Mouse (Mus musculus) left cerebral cortex, adult 2 months (tissue): Measurements from ENCODE around the gene Chst14. TPM values are rescaled to one million over a fixed set of nuclear protein-coding genes. Genes with fewer than 3 reads are reported as not detected.

Experiments
- DNase-seq, 2 experiments: peaks; one replicate each; pipeline ENCODE4 v3.0.0; 2021 to 2022; ENCODE audit warnings: low spot score in 2 of 2, mixed read lengths in 1 of 2; ENCODE audit errors: extremely low spot score in 1 of 2
- H3K27ac ChIP-seq: fragments of 200-600 bp; 2 replicates; pipeline ENCODE4 v1.8.1; 2022
- H3K4me3 ChIP-seq: fragments of 200-600 bp; 2 replicates; pipeline ENCODE4 v1.8.1; 2022
- CTCF ChIP-seq: fragments of 200-600 bp; IDR thresholded peaks from 2 replicates; pipeline ENCODE4 v1.8.1; 2022; ENCODE audit warnings: antibody characterized with exemption, mild to moderate bottlenecking, moderate library complexity
- intact Hi-C: fragments of 180-260 bp; cut with DNase I; formaldehyde crosslinking; loops from one replicate; pipeline ENCODE4 v1.15.1; 2025
- long read RNA-seq, 2 experiments: library from polyadenylated mRNA; stranded (forward); transcript quantifications; one replicate each; pipeline ENCODE4 v2.0.0; 2021; ENCODE audit warnings: borderline mapping rate in 2 of 2
- total RNA-seq, 2 experiments: library from RNA; stranded (reverse); gene quantifications; 2 replicates each; pipeline ENCODE4 v1.2.3; 2021

Gene Chst14
- total RNA-seq: 1 to 10 TPM; 2.4 to 3.3 TPM
- long read RNA-seq, experiment 1, partial matches to known transcripts: 0 of 2 reads
- long read RNA-seq, experiment 1, other reads (novel, unspliced or antisense): 0 of 2 reads
- long read RNA-seq, experiment 2, partial matches to known transcripts: 0 of 3 reads
- long read RNA-seq, experiment 2, other reads (novel, unspliced or antisense): 0 of 3 reads

DNA sequence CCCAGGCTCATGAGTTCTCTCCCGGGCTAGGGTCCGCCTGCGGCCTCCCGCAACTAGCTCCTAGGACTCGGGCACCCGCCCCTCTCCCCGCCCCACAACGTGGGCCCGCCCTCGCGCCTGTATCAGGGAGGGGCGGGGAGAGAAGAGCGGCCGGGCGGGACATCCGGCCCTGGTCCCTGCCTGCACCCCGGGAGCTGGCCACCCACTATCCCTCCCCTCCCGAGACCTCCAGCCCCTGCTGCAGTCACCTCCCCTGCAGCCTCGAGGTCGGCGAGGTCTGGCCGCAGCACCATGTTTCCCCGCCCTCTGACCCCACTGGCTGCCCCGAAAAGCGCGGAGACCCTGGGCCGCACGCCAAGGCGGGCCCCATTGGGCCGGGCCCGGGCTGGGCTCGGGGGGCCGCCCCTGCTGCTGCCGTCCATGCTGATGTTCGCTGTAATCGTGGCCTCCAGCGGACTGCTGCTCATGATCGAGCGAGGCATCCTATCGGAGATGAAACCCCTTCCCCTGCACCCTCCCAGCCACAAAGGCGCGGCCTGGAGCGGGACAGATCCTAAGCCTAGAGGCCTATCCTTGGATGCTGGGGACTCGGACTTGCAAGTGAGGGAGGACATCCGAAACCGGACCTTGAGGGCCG, at the start of gene Chst14:
TSS of gene Chst14 (plus strand) at position 136 of the 637 bp plus-strand sequence.
- peak within 1 kb of the TSS; percentile 60 for H3K4me3 ChIP-seq
- TF ChIP-seq CTCF: no peak
- no peak within 1 kb of the TSS for H3K27ac ChIP-seq
- intact Hi-C loops: no loop called here
- peak in 1 of 2 experiments; percentile 47 for DNase-seq

DNA sequence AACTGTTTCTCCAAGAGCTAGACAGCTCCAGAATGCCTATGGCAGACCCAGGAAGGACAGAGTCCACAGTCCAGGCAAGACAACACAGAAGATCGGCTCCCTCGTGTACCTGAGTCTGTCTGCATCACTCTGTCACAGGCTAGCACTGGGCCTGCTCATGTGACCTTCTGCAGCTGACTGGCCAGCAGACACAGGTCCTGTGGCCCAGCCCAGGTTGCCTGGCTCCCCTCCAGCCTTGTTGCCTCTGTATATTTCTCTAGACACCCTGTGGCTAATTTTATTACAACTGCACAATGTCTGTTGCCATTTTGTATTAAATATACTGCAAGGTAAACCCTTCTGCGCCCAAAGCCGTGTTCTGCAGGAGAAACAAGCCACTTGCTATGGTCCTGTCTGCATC, 45.3 kb upstream of the Chst14 start:
- DNase-seq: no peak
- no peak overlapping the region for H3K4me3 ChIP-seq
- TF ChIP-seq CTCF: no peak
- intact Hi-C loops: loop anchor here (5.0 kb wide), 3 partner anchors 119 to 619 kb away; partner anchors contain the start of gene Ccdc9b
- H3K27ac ChIP-seq: no peak overlapping the region

GRCm38 (mm10) chr2:118881956-118882355, 44.3 kb upstream of the Chst14 start:
- DNase-seq: no peak
- intact Hi-C loops: loop anchor here (2.0 to 5.0 kb wide), 4 partner anchors 120 to 620 kb away; partner anchors contain the start of gene Ccdc9b
- H3K4me3 ChIP-seq: no peak overlapping the region
- H3K27ac ChIP-seq: no peak overlapping the region
- TF ChIP-seq CTCF: no peak

DNA sequence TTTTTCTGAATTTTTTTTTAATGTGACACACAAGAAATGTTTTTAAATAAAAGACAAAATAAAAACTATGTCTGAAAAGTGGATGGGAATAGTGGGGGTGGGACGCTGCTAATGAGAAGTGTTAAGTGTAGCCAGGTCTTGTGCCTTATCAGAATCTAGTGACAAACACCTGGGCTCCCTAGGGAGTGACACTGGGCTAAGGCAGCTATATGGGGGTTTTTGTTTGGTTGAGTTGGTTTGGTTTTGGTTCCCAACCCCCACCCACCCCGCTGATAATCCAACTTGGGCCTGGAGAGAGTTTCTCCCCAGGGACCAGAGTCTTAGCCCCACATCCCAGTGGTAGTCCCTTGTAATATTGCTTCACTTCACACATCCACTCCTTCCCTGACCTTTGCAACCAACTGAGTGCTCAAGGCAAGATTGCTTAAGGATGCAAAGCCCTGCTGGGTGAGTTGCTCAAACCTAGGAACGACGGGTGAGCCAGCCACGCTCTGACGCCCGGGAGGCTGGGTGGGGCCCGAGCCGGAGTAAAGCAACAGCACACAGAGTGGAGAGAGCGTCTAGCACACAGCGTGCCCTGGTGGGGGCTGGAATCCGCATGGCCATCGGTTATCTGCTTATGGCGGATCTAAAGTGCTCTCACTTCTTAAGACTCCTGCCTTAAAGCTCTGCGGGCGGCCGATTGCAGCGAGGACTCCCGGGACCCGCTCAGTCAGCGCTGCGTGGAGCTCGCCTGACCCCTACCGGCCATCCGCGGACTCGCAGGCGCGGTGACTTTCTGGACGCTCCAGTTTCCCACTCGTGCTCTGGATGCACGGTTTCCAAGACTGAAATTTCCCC, 43.2 kb upstream of the Chst14 start:
- Histone ChIP-seq H3K4me3 (peak overlapping the region; percentile 42), H3K27ac (no peak overlapping the region)
- no peak; the same call in none of the 2 replicates for TF ChIP-seq CTCF
- peak; percentile 87 to 96 for DNase-seq
- intact Hi-C loops: loop anchor here (1.0 to 5.0 kb wide), 6 partner anchors 121 to 621 kb away; partner anchors contain the start of gene Ccdc9b

DNA sequence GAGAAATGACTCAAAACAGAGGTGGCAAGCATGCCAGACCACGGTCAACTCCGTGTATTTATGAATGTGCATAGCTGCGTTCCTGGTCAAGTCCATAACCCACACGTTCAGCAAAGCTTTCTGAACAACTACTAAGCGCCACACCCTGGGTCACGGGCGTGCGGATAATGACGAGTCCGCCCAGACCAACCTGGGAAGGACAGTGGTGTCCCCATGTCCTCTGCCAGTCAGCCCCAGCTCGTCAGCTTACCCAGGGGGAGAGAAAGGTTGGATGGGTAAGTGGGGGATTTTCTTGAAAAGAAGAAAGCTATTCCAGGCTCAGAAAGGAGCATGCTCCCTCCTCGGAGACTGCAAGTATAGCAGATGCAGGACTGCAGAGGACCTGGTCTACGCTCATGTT, 38.9 kb upstream of the Chst14 start:
- Histone ChIP-seq H3K27ac (no peak overlapping the region), H3K4me3 (no peak overlapping the region)
- intact Hi-C loops: no loop called here
- no peak for DNase-seq
- no peak for TF ChIP-seq CTCF

GRCm38 (mm10) chr2:118887845-118888548, 38.3 kb upstream of the Chst14 start:
- no peak for TF ChIP-seq CTCF
- intact Hi-C loops: no loop called here
- Histone ChIP-seq H3K4me3 (no peak overlapping the region), H3K27ac (no peak overlapping the region)
- DNase-seq: no peak

DNA sequence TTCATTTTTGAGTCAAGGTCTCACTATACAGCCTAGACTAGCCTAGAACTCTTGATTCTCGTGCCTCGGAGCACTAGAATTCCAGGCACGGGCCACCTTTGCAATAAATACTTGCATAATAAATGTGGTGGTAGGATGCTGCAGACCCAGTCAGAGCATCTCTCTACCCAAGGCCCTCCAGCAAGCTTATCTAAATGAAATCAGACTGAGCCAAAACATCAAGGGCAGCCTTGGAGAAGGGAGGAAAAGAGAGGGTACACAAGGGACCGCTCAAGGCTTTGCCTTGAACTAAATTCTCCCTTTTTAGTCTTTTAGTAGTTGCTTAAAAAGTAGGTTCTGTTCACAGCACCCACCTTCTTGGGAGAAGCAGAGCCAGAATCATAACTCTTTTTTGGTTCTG, 35.1 kb upstream of the Chst14 start:
- TF ChIP-seq CTCF: no peak
- no peak overlapping the region for H3K4me3 ChIP-seq
- no peak overlapping the region for H3K27ac ChIP-seq
- no peak for DNase-seq
- intact Hi-C loops: no loop called here

DNA sequence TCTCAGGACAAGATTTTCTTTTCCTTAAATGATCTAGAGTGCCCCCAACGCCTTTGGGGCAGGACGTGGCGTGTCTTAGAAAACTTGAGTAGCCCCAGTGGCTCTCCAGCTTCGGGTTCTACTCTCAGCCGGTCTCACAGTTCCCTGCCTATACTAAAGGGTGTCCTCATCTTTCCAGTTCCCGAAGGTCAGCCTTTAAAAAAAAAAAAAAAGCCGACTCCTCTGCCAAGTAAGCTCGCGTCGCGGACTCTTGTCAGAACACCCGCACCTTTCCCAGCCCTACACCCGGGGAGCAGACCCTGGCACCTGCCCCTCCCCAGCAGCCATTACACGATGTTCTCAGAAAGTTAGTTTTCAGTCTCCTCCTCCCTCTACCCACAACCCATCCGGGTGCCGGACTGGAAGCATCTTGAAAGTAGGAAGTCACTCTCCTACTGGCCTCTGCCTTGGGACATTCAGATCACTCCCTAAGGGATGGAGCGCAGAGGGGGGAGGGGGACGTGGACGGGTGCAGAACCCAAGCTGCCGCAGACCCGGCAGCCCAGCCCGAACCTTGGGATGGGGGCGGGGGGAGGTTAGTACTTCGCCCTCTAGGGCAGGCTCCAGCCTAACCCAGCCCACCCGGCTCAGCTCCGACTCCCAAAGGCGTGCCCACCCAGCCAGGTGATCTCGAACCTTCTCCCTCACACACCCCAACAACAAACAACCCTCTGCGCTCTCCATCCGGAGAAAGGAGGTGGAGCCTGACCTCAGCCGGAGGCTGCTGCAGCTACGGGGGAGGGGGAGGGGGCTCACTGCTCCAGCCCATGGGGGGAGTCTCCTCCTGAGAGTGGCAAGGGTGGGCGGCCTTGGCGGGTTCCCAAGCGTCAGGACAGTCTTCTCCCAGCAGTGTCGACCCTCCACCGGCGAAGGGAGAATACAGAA, 30.0 kb upstream of the Chst14 start:
- H3K27ac ChIP-seq: peak overlapping the region; percentile 28
- no peak for DNase-seq
- no peak for TF ChIP-seq CTCF
- intact Hi-C loops: no loop called here
- H3K4me3 ChIP-seq: peak overlapping the region; percentile 48

- Histone ChIP-seq H3K27ac (peak overlapping the region; percentile 28; the same call in 1 of the 2 replicates), H3K4me3 (peak overlapping the region; percentile 48)
- intact Hi-C loops: no loop called here
- TF ChIP-seq CTCF: no peak
- DNase-seq: no peak
Measured at GRCm38 (mm10) chr2:118896914-118897291, 29.4 kb upstream of the Chst14 start.

GRCm38 (mm10) chr2:118897392-118897791, 28.9 kb upstream of the Chst14 start:
- DNase-seq: no peak
- no peak overlapping the region for H3K27ac ChIP-seq
- intact Hi-C loops: no loop called here
- TF ChIP-seq CTCF: no peak
- no peak overlapping the region; the same call in 1 of the 2 replicates for H3K4me3 ChIP-seq
